Comparison of ENCODE assay signal across 8 mouse cellular contexts in genomic region chr4:46195781-46196487, GRCm38 (mm10). TPM values are rescaled to one million over a fixed set of nuclear protein-coding genes. Genes with fewer than 3 reads are reported as not detected.
A peak's percentile ranks its signal among the peaks of the same experiment; 100 is the strongest.
DNase-seq lines count a peak whose midpoint lies in the region; ATAC-seq lines count a peak whose summit lies in the region.

TSS of gene Xpa (minus strand) at chr4:46196311.

- H3K36me3 ChIP-seq in intestine, embryonic 14.5 days (ENCODE audit: control insufficient read depth, insufficient read depth, low read length), result peaks cover 7% of the 10 kb centered on the region

- H3K4me3 ChIP-seq in intestine, embryonic 14.5 days (ENCODE audit: low read depth, low read length), result peak within 1 kb of the TSS; percentile 73

- under 1% methylated on average over 70 of the region's 70 CpGs for WGBS in intestine, embryonic 14.5 days

- DNase-seq in adrenal gland, adult 18-20 months (ENCODE audit: low spot score in 2 of 2), result peak; percentile 89
- peak; percentile 97 for DNase-seq in embryo, embryonic 11 days
- peak; percentile 90 for DNase-seq in gastrocnemius, postnatal 25 days
- peak; percentile 96 for DNase-seq in intestine, embryonic 14.5 days (ENCODE audit: low spot score)
- peak; percentile 96 to 98 for DNase-seq in left cerebral cortex, postnatal 14 days (ENCODE audit: low spot score in 2 of 2)
- peak; percentile 97 for DNase-seq in mesoderm, embryonic 11.5 days (ENCODE audit: low read depth, low spot score)
- peak; percentile 94 to 95 for DNase-seq in right cerebral cortex, postnatal 36 days (ENCODE audit: low spot score in 2 of 2)
- DNase-seq in yolk sac, embryonic 10.5 days (ENCODE audit: low spot score), result peak; percentile 91

- peak; percentile 93 for ATAC-seq in intestine, embryonic 14.5 days (replicated peaks; ENCODE audit: low FRiP score, low TSS enrichment, low read depth)

- H3K9me3 ChIP-seq in intestine, embryonic 14.5 days (ENCODE audit: control insufficient read depth, low read length), result no peaks in the 10 kb centered on the region

- H3K27ac ChIP-seq in intestine, embryonic 14.5 days (ENCODE audit: low read depth), result peak within 1 kb of the TSS; percentile 79

- intact Hi-C loops in left cerebral cortex, postnatal 14 days (cut with DNase I), result loop anchor here (5.0 kb wide), 1 partner anchor 261 kb away; no protein-coding TSS in a partner anchor

- peak within 1 kb of the TSS; percentile 85 for H3K4me2 ChIP-seq in intestine, embryonic 14.5 days (ENCODE audit: low read length)

- peaks cover 16% of the 10 kb centered on the region for H3K4me1 ChIP-seq in intestine, embryonic 14.5 days (replicated peaks; ENCODE audit: control insufficient read depth, insufficient read depth, low read length)

- H3K27me3 ChIP-seq in intestine, embryonic 14.5 days (replicated peaks; ENCODE audit: control insufficient read depth, insufficient read depth, low read length), result no peaks in the 10 kb centered on the region

- peak within 1 kb of the TSS; percentile 85 for H3K9ac ChIP-seq in intestine, embryonic 14.5 days (ENCODE audit: low read length)

RNA-seq across cellular contexts. Expression of gene Xpa, which starts in this region (rescaled TPM):
- total RNA-seq in adrenal gland, adult 18-20 months (2021), result 10 to 100 TPM; 12.6 to 17.7 TPM
- 1 to 10 TPM; 5.4 to 7.7 TPM for total RNA-seq in gastrocnemius, postnatal 25 days (2021)
- 22.1 and 23.6 TPM in 2 replicates for polyA plus RNA-seq in intestine, embryonic 14.5 days (2014; fragmentation: Nextera tagmentation; extraction: Ambion mirVana)
- total RNA-seq in left cerebral cortex, postnatal 14 days (2021), result 10 to 100 TPM; 11.5 to 11.8 TPM

Comparison
In these comparisons a context has a peak if more than half of its experiments do, and no peak if none do; other contexts are left out.
1. Peak in every context shown above with its lines: DNase-seq, ATAC-seq, H3K4me3 ChIP-seq and H3K27ac ChIP-seq.